Mouse (Mus musculus) lung, embryonic 16.5 days (tissue): ENCODE data around the gene Hap1. TPM values are rescaled to one million over a fixed set of nuclear protein-coding genes. Genes with fewer than 3 reads are reported as not detected.

Experiments
- ATAC-seq: fragments of 200-750 bp; cut with Nextera tagmentation; 2 replicates; pipeline ENCODE4 v1.8.0; 2017; ENCODE audit warnings: low read depth, mild to moderate bottlenecking, moderate library complexity
- H3K27ac ChIP-seq: fragments of 300-500 bp; sonication (generic); 2 replicates; pipeline ENCODE4 v1.5.1; 2014; ENCODE audit warnings: mild to moderate bottlenecking, control low read depth, low read length
- H3K27me3 ChIP-seq: fragments of 300-500 bp; sonication (generic); 2 replicates; pipeline ENCODE4 v1.6.1; 2014; ENCODE audit warnings: low read depth, low read length, mixed read lengths; ENCODE audit not compliant: control insufficient read depth, insufficient read depth
- H3K36me3 ChIP-seq: fragments of 300-500 bp; sonication (generic); 2 replicates; pipeline ENCODE4 v1.6.1; 2014; ENCODE audit warnings: low read length; ENCODE audit not compliant: control insufficient read depth, insufficient read depth
- H3K4me1 ChIP-seq: fragments of 300-500 bp; sonication (generic); replicated peaks from 2 replicates; pipeline ENCODE4 v1.6.1; 2014; ENCODE audit warnings: low read length, mixed read lengths; ENCODE audit not compliant: control insufficient read depth, insufficient read depth
- H3K4me2 ChIP-seq: fragments of 300-500 bp; sonication (generic); 2 replicates; pipeline ENCODE4 v1.6.1; 2014; ENCODE audit warnings: low read depth, low read length, control low read depth
- H3K4me3 ChIP-seq: fragments of 300-500 bp; sonication (generic); 2 replicates; pipeline ENCODE4 v1.5.1; 2014; ENCODE audit warnings: mild to moderate bottlenecking, low read length, control low read depth
- H3K9ac ChIP-seq: fragments of 300-500 bp; sonication (generic); 2 replicates; pipeline ENCODE4 v1.6.1; 2014; ENCODE audit warnings: low read length, control low read depth
- H3K9me3 ChIP-seq: fragments of 300-500 bp; sonication (generic); 2 replicates; pipeline ENCODE4 v1.6.1; 2016; ENCODE audit warnings: low read length; ENCODE audit not compliant: control insufficient read depth
- WGBS: fragments of 180-500 bp; shearing (Covaris S2); extraction: QIAGEN DNeasy Blood & Tissue Kit; methylation state at CpG from one replicate; pipeline ENCODE4 v1.1.7; 2014; 5-methylcytosine and 5-hydroxymethylcytosine counted together
- polyA plus RNA-seq: library from polyadenylated mRNA; unstranded; fragments of >200 nt; fragmentation: Nextera tagmentation; extraction: Ambion mirVana; gene quantifications from 2 replicates; pipeline ENCODE4 v1.2.1, GENCODE M21; 2015

Hap1 gene
- polyA plus RNA-seq, 1 experiment from 2014 or later: 19.7 TPM

DNA sequence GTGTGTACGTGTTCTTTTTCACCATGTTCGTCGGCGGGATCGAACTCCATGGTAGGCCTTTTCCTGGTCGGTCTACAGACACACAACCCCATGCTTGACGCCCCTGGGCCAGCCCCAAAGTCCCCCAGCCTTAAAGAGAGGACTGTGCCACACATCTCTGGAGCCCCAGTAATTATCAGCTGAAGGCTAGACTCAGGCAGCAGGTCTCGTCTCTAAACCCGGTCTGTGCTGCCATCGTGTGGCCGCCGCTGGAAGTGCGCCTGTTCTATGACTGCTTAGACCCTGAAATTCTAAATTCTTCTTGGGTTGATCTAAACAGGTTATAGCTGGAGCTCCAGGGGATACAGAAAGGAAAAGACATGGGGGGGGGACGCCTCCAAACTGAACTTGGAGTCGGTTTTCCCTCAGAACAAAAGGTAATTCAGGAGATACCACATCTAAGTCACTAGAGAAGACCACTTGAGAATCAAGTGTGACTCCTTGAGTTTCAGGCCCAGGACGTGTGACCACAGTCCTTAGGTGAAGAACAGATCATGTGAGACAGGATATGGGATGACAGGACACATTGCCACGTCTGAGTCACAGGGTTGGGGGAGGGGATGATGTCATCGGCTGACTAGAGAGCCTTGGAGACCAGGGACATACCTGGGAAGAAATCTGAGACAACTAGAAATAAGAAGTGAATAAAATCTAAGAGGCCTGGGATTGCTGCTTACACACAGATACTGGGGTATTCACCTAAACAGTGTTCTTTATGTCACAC, 57.5 kb downstream of the Hap1 start:
- peak; percentile 37 for ATAC-seq
- WGBS: 17% methylated on average over 18 of the region's 18 CpGs
- no peak overlapping the region for H3K9ac ChIP-seq
- H3K4me1 ChIP-seq: no peaks in the 10 kb centered on the region; the same call in 1 of the 2 replicates
- peak overlapping the region; percentile 41 for H3K4me2 ChIP-seq
- no peaks in the 10 kb centered on the region for H3K36me3 ChIP-seq
- no peaks in the 10 kb centered on the region for H3K9me3 ChIP-seq
- H3K27me3 ChIP-seq: no peaks in the 10 kb centered on the region
- H3K27ac ChIP-seq: no peak overlapping the region
- H3K4me3 ChIP-seq: peak overlapping the region; percentile 22

DNA sequence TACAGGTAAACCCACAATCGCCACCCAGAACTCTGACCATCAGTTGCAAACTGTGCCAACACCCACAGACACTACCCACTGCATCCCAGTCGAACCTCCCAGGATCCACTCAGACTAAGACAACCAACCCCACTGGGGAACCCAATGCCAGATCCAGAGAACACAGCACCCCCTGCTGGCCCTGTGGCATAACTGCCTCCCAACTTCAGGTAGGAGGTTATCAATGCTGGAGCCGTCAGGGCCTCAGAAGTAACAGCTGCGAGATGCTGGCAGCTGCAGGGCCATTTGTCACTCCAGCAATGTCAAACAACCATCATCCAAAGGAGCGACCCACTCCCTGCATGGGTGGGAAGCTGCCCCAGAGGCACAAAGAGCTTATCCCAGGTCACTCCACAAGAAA, 58.1 kb downstream of the Hap1 start:
- Histone ChIP-seq H3K4me3 (peak overlapping the region; percentile 22), H3K4me2 (peak overlapping the region; percentile 41), H3K36me3 (no peaks in the 10 kb centered on the region), H3K9me3 (no peaks in the 10 kb centered on the region), H3K27ac (no peak overlapping the region), H3K27me3 (no peaks in the 10 kb centered on the region), H3K9ac (no peak overlapping the region), H3K4me1 (no peaks in the 10 kb centered on the region; the same call in 1 of the 2 replicates)
- ATAC-seq: no peak
- WGBS: 33% methylated on average over 5 of the region's 5 CpGs

Other genes starting within 250 kb of the Hap1 start
- gene Krt13, start 234.6 kb downstream of the Hap1 start, polyA plus RNA-seq: 4.5 and 8.2 TPM in 2 replicates
- gene Krt15, start 220.2 kb downstream of the Hap1 start, polyA plus RNA-seq: 59.9 and 78.6 TPM in 2 replicates
- 349 and 432 TPM in 2 replicates for gene Krt19, start 207.5 kb downstream of the Hap1 start, polyA plus RNA-seq
- not detected in 2 replicates for gene Krt9, start 162.9 kb downstream of the Hap1 start, polyA plus RNA-seq
- 2.1 and 5.0 TPM in 2 replicates for gene Krt14, start 148.6 kb downstream of the Hap1 start, polyA plus RNA-seq
- gene Krt16, start 107.2 kb downstream of the Hap1 start, polyA plus RNA-seq: not detected in 2 replicates
- gene Krt17, start 95.1 kb downstream of the Hap1 start, polyA plus RNA-seq: 8.4 and 15.5 TPM in 2 replicates
- gene Krt42, start 86.3 kb downstream of the Hap1 start, polyA plus RNA-seq: not detected in 2 replicates
- gene Eif1, start 36.2 kb downstream of the Hap1 start, polyA plus RNA-seq: 1,740 and 1,854 TPM in 2 replicates
- gene Gast, start 21.7 kb downstream of the Hap1 start, polyA plus RNA-seq: not detected in 2 replicates
- gene Jup, start 41.6 kb upstream of the Hap1 start, polyA plus RNA-seq: 165 and 167 TPM in 2 replicates
- gene P3h4, start 58.7 kb upstream of the Hap1 start, polyA plus RNA-seq: 68.3 and 68.8 TPM in 2 replicates
- gene Fkbp10, start 59.6 kb upstream of the Hap1 start, polyA plus RNA-seq: 148 and 152 TPM in 2 replicates
- gene Nt5c3b, start 85.7 kb upstream of the Hap1 start, polyA plus RNA-seq: 126 and 129 TPM in 2 replicates
- 0.60 and 0.73 TPM in 2 replicates for gene Klhl10, start 85.8 kb upstream of the Hap1 start, polyA plus RNA-seq
- 8.3 and 8.4 TPM in 2 replicates for gene Klhl11, start 116.6 kb upstream of the Hap1 start, polyA plus RNA-seq
- gene Acly, start 171.9 kb upstream of the Hap1 start, polyA plus RNA-seq: 150 and 155 TPM in 2 replicates
- 4.0 and 4.5 TPM in 2 replicates for gene Ttc25, start 189.5 kb upstream of the Hap1 start, polyA plus RNA-seq
- gene Cnp, start 218.8 kb upstream of the Hap1 start, polyA plus RNA-seq: 35.2 and 35.5 TPM in 2 replicates